Mouse (Mus musculus) liver, embryonic 16.5 days (tissue): ENCODE results near the gene Tns2. TPM values are rescaled to one million over a fixed set of nuclear protein-coding genes. Genes with fewer than 3 reads are reported as not detected.

Source experiments
- ATAC-seq: fragments of 200-750 bp; cut with Nextera tagmentation; 2 replicates; pipeline ENCODE4 v1.8.0; 2017; ENCODE audit warnings: low read depth, mild to moderate bottlenecking, moderate number of reproducible peaks, moderate library complexity
- H3K27ac ChIP-seq: fragments of 300-500 bp; sonication (generic); 2 replicates; pipeline ENCODE4 v1.5.1; 2014; ENCODE audit warnings: mild to moderate bottlenecking, low read length
- H3K27me3 ChIP-seq: fragments of 300-500 bp; sonication (generic); 2 replicates; pipeline ENCODE4 v1.6.1; 2014; ENCODE audit warnings: low read depth, low read length, mixed read lengths; ENCODE audit not compliant: control insufficient read depth, insufficient read depth
- H3K36me3 ChIP-seq: fragments of 300-500 bp; sonication (generic); 2 replicates; pipeline ENCODE4 v1.6.1; 2014; ENCODE audit warnings: mild to moderate bottlenecking; ENCODE audit not compliant: control insufficient read depth, insufficient read depth
- H3K4me1 ChIP-seq: fragments of 300-500 bp; sonication (generic); 2 replicates; pipeline ENCODE4 v1.6.1; 2014; ENCODE audit warnings: low read depth, low read length, mixed read lengths; ENCODE audit not compliant: control insufficient read depth
- H3K4me2 ChIP-seq: fragments of 300-500 bp; sonication (generic); 2 replicates; pipeline ENCODE4 v1.6.1; 2014; ENCODE audit warnings: low read depth, low read length, mixed read lengths
- H3K4me3 ChIP-seq: fragments of 300-500 bp; sonication (generic); 2 replicates; pipeline ENCODE4 v1.5.1; 2014; ENCODE audit warnings: low read depth, mild to moderate bottlenecking, low read length
- H3K9ac ChIP-seq: fragments of 300-500 bp; sonication (generic); 2 replicates; pipeline ENCODE4 v1.6.1; 2014; ENCODE audit warnings: low read depth, low read length
- H3K9me3 ChIP-seq: fragments of 300-500 bp; sonication (generic); replicated peaks from 2 replicates; pipeline ENCODE4 v1.6.1; 2016; ENCODE audit warnings: low read length; ENCODE audit not compliant: control insufficient read depth
- WGBS: fragments of 180-500 bp; shearing (Covaris S2); extraction: QIAGEN DNeasy Blood & Tissue Kit; methylation state at CpG from one replicate; pipeline ENCODE4 v1.1.7; 2014; ENCODE audit not compliant: insufficient replicate concordance; 5-methylcytosine and 5-hydroxymethylcytosine counted together
- polyA plus RNA-seq: library from polyadenylated mRNA; unstranded; fragments of >200 nt; fragmentation: Nextera tagmentation; extraction: Ambion mirVana; gene quantifications from 2 replicates; pipeline ENCODE4 v1.2.1, GENCODE M21; 2015

The Tns2 gene
- polyA plus RNA-seq, 1 experiment from 2014 or later, result 6.8 TPM

DNA sequence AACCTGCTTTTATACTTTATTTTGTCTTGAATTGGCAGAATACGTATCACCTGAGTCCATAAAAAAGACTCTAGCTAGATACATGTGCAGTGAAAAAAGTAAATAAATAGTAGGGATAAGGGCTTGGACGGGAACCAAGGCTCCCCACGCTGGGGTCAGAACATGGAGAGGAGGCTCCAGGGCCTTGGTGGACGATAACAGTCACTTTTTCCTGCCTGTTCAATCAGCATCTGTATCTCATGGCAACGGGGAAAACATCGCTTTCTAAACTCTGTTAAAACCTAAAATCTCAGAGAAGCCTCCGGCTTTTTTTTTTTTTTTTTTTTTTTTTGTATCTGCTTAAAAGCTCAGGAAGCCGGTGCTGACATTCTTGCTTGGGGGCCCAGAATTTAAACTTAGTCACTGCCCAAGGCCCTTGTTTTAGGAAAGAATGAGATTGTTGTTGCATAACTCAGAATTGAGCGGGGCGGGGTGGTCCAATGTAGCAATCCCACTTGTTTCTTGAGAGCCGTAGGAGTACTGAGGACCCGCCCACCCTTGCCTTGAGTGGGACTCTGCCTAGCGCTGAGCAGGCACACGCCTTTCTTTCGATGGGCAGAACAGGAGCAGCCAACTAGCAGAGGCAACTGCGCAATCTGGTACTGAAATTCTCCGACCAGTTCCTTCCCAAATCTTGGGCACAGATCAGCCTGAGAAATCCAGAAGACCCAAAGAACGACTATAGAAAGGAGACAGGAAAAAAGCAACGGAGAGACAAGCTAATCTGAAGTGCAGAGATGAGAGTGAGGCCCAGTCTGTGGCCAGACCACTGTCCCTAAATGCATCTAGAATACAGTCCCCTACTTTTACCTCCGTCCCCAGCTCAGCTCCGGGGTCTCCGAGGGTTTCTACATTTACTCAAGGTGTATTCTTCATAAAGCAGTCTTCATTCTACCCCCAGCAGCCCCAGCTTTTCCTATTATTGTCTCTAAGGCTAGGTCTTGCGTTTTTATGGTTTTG, 43.0 kb downstream of the Tns2 start:
- Histone ChIP-seq H3K4me3 (no peak overlapping the region), H3K4me2 (no peak overlapping the region), H3K27me3 (peaks cover 38% of the 10 kb centered on the region), H3K27ac (no peak overlapping the region), H3K36me3 (no peaks in the 10 kb centered on the region), H3K9ac (no peak overlapping the region), H3K9me3 (no peaks in the 10 kb centered on the region), H3K4me1 (peaks cover 10% of the 10 kb centered on the region)
- 52% methylated on average over 23 of the region's 23 CpGs for WGBS
- ATAC-seq, result no peak

DNA sequence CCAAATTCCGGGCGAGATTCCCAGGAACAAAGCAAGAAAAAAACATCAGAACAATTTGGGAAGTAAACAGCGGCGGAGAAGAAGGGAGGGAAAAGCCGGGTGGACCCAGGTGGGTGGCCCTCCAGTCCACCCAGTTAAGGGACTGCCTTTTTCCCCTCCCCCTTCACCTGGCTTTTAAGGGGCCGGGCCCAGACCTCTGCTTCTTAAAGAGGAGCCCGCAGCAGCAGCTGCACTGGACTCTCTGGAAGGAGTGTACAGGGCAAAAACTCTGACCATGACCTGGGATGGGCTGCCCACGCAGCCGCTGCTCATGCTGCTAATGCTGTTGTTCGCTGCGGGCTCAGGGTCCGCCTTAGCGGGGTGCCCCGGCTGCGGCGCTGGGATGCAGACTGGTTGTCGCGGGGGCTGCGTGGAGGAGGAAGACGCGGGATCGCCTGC, 44.1 kb downstream of the Tns2 start, which contains the start of gene Igfbp6:
Gene Igfbp6, plus strand, starts transcription at position 89 of the 438 bp plus-strand sequence.
- Histone ChIP-seq H3K9ac (no peak within 1 kb of the TSS), H3K36me3 (no peaks in the 10 kb centered on the region), H3K4me2 (peak within 1 kb of the TSS; percentile 35), H3K27me3 (peaks cover 38% of the 10 kb centered on the region), H3K4me1 (peaks cover 13% of the 10 kb centered on the region), H3K4me3 (peak within 1 kb of the TSS; percentile 5; the same call in 1 of the 2 replicates), H3K9me3 (no peaks in the 10 kb centered on the region), H3K27ac (no peak within 1 kb of the TSS)
- 18% methylated on average over 22 of the region's 22 CpGs for WGBS
- ATAC-seq, result 0 out of 2 replicates have a peak, but pooled peaks have one; percentile 19

DNA sequence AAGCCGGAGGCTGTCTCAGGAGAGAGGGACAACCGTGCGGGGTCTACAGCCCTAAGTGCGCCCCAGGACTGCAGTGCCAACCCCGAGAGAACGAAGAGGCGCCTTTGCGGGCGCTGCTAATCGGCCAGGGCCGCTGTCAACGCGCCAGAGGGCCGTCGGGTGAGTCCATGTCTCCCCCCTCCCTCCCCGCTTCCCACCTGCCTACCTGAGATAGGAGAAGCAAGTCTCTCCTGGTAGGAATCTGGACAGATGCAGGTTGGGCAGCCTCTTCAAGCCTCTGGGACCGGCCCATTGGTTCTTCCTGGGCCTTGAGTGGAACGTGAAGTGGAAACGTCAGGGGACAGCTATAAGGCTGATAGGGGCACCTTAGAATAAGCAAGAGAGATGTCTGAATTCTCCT, 44.5 kb downstream of the Tns2 start:
- peaks cover 38% of the 10 kb centered on the region for H3K27me3 ChIP-seq
- no peaks in the 10 kb centered on the region for H3K36me3 ChIP-seq
- peak overlapping the region; percentile 5; the same call in 1 of the 2 replicates for H3K4me3 ChIP-seq
- H3K9me3 ChIP-seq, result no peaks in the 10 kb centered on the region
- peaks cover 15% of the 10 kb centered on the region for H3K4me1 ChIP-seq
- H3K9ac ChIP-seq, result no peak overlapping the region
- H3K27ac ChIP-seq, result no peak overlapping the region
- 18% methylated on average over 15 of the region's 19 CpGs for WGBS
- no peak for ATAC-seq
- peak overlapping the region; percentile 35 for H3K4me2 ChIP-seq

DNA sequence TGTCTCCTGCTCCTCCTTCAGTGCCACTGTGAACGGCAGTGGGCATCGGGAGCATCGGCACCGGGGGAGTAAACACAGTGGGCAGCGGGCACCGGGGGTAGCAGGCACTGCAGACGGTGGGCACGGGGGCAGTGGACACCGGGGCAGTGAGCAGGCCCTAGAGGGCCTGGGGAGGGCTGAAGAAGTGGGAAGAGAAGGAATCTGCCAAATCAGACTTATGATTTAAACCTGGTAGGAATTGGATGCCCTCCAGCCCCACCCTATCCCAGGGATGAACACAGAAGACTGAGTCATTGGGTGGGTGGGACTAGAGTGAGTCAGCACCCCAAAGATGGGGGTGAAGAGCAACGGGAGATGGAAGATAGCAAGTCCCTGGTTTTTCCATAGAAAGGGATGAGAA, 45.1 kb downstream of the Tns2 start:
- H3K4me3 ChIP-seq, result no peak overlapping the region
- peaks cover 38% of the 10 kb centered on the region for H3K27me3 ChIP-seq
- no peak overlapping the region for H3K4me2 ChIP-seq
- peaks cover 21% of the 10 kb centered on the region for H3K4me1 ChIP-seq
- no peak overlapping the region for H3K27ac ChIP-seq
- no peak for ATAC-seq
- H3K9ac ChIP-seq, result no peak overlapping the region
- no peaks in the 10 kb centered on the region for H3K9me3 ChIP-seq
- WGBS, result 77% methylated on average over 10 of the region's 10 CpGs
- H3K36me3 ChIP-seq, result no peaks in the 10 kb centered on the region

DNA sequence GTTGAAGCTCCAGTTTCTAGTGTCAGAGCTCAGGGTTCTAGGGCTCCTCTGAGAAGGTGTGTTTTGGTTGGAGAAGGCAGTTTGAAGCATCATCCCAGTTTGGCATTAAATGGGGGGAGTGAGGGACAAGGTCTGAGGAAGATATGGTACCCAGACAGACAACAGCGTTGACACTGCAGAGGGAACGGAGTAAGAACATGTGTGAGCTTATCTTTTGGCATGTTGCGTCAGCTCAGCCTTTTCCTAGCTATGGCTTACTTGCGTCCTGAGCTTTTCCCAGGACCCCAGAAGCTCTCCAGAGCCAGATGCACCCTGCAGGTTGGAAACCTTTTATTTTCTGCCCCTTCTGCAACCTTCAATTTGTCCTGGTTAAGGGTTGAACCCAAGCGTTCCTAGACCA, 45.9 kb downstream of the Tns2 start:
- Histone ChIP-seq H3K9ac (no peak overlapping the region), H3K9me3 (no peaks in the 10 kb centered on the region), H3K36me3 (no peaks in the 10 kb centered on the region), H3K4me1 (peaks cover 28% of the 10 kb centered on the region), H3K4me2 (no peak overlapping the region), H3K27me3 (peaks cover 38% of the 10 kb centered on the region), H3K4me3 (no peak overlapping the region), H3K27ac (no peak overlapping the region)
- ATAC-seq, result no peak
- 50% methylated on average over 5 of the region's 5 CpGs for WGBS

GRCm38 (mm10) chr15:102146882-102147281, 46.7 kb downstream of the Tns2 start:
- Histone ChIP-seq H3K27me3 (peaks cover 38% of the 10 kb centered on the region), H3K4me2 (no peak overlapping the region), H3K4me1 (peaks cover 31% of the 10 kb centered on the region), H3K4me3 (no peak overlapping the region), H3K9me3 (no peaks in the 10 kb centered on the region), H3K36me3 (no peaks in the 10 kb centered on the region), H3K9ac (no peak overlapping the region), H3K27ac (no peak overlapping the region)
- 6% methylated on average over 1 of the region's 1 CpGs for WGBS
- ATAC-seq, result no peak

DNA sequence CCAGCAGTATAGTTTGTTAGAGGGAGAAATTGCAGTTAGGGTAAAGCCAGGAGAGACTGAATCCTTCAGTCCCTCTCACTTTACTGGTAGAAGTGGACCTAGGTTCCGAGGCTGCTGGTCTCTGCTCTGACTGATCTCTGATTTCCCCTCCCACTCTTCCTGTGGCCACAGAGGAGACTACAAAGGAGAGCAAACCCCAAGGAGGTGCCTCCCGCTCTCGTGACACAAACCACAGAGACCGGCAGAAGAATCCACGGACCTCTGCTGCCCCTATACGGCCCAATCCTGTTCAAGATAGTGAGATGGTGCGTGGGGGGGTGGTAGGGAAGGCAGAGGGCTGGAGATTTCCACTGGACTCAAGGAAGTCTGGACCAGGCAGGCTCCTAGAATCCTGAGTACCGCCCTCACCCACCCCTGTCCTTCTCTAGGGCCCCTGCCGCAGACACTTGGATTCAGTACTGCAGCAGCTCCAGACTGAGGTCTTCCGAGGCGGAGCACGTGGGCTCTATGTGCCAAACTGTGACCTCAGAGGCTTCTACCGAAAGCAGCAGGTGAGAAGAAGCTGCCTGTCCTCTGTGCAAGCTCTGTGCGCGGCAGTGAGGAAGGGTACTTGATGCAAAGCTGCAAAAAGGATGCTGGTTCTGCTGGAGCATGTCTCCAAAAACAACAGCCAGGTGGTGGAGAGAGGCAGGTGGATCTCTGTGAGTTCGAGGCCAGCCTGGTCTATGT, 47.6 kb downstream of the Tns2 start:
- Histone ChIP-seq H3K4me3 (no peak overlapping the region), H3K36me3 (no peaks in the 10 kb centered on the region), H3K27ac (no peak overlapping the region), H3K4me2 (no peak overlapping the region), H3K4me1 (peaks cover 31% of the 10 kb centered on the region), H3K9ac (peak overlapping the region; percentile 34; the same call in 1 of the 2 replicates), H3K27me3 (peaks cover 32% of the 10 kb centered on the region), H3K9me3 (no peaks in the 10 kb centered on the region)
- ATAC-seq, result no peak
- WGBS, result 44% methylated on average over 16 of the region's 16 CpGs

DNA sequence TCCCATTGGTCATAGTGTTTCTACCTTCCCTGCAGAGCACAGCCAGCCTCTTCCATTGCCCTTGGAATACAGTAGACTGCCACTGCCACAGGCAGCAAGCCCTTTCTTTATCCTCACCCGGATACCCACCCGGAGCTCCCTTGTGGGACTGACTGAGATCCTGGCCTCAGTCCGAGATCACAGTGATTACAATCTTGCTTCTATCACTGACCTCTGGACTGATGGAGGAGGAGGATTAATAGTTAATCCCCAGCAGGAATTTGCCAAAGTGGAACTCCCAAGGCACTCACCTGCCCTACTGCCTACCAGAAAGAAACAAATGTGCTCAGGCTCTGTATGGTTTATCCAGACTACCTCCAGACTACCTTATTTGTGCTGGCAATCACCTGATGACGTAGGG, 49.3 kb downstream of the Tns2 start:
- Histone ChIP-seq H3K27ac (peak overlapping the region; percentile 75), H3K36me3 (no peaks in the 10 kb centered on the region), H3K27me3 (peaks cover 15% of the 10 kb centered on the region), H3K4me3 (no peak overlapping the region), H3K4me1 (peaks cover 31% of the 10 kb centered on the region), H3K9me3 (no peaks in the 10 kb centered on the region), H3K9ac (no peak overlapping the region), H3K4me2 (0 out of 2 replicates have a peak overlapping the region, but pooled peaks have one; percentile 76)
- peak; percentile 37 for ATAC-seq
- 65% methylated on average over 4 of the region's 4 CpGs for whole genome bisulfite sequencing
